Mouse (Mus musculus) thymus, adult 2 months (tissue): ENCODE data around the gene Ascl5. TPM values are rescaled to one million over a fixed set of nuclear protein-coding genes. Genes with fewer than 3 reads are reported as not detected.

ENCODE experiments used
- DNase-seq: peaks from one replicate; pipeline ENCODE4 v3.0.0; 2021
- H3K27ac ChIP-seq: fragments of 200-500 bp; 2 replicates; pipeline ENCODE4 v1.5.1; 2012; ENCODE audit warnings: low read length, control low read depth; ENCODE audit not compliant: control insufficient read depth, insufficient read depth
- H3K27me3 ChIP-seq: fragments of 200-500 bp; 2 replicates; pipeline ENCODE4 v1.6.1; 2012; ENCODE audit warnings: mild to moderate bottlenecking, low read length, moderate library complexity, mixed read lengths; ENCODE audit not compliant: control insufficient read depth, insufficient read depth
- H3K36me3 ChIP-seq: fragments of 200-500 bp; 2 replicates; pipeline ENCODE4 v1.6.1; 2012; ENCODE audit warnings: mild to moderate bottlenecking, low read length, moderate library complexity; ENCODE audit not compliant: control insufficient read depth, insufficient read depth
- H3K4me1 ChIP-seq: fragments of 200-500 bp; replicated peaks from 2 replicates; pipeline ENCODE4 v1.6.1; 2012; ENCODE audit warnings: low read length; ENCODE audit not compliant: control insufficient read depth, insufficient read depth
- H3K4me3 ChIP-seq: fragments of 200-500 bp; 2 replicates; pipeline ENCODE4 v1.5.1; 2012; ENCODE audit warnings: mild to moderate bottlenecking, low read length, control low read depth, moderate library complexity; ENCODE audit not compliant: control insufficient read depth, insufficient read depth
- CTCF ChIP-seq: fragments of 200-500 bp; IDR thresholded peaks from 2 replicates; pipeline ENCODE4 v1.5.1; 2012; ENCODE audit warnings: mild to moderate bottlenecking, control low read depth, low read length, moderate library complexity, borderline replicate concordance; ENCODE audit not compliant: control insufficient read depth, poor library complexity, insufficient read depth; ENCODE audit errors: extremely low read depth
- POLR2A ChIP-seq: fragments of 200-500 bp; IDR thresholded peaks from 2 replicates; pipeline ENCODE4 v1.6.1; 2012; ENCODE audit warnings: mild to moderate bottlenecking, low read length, control low read depth, moderate library complexity; ENCODE audit not compliant: control insufficient read depth, poor library complexity, insufficient read depth; ENCODE audit errors: extremely low read depth
- WGBS: fragments of 180-500 bp; shearing (Covaris S2); methylation state at CpG from one replicate; pipeline ENCODE4 v1.1.7; 2018; 5-methylcytosine and 5-hydroxymethylcytosine counted together
- polyA plus RNA-seq: library from polyadenylated mRNA; depleted of rRNA; stranded (reverse); fragments of >200 nt; gene quantifications from 2 replicates; pipeline ENCODE4 v1.2.3, GENCODE M21; 2012; rRNA removed

The Ascl5 gene
- polyA plus RNA-seq, 1 experiment: not detected

GRCm38 (mm10) chr1:136085988-136086685 is 35.5 kb downstream of the Ascl5 start:
- 87% methylated on average over 3 of the region's 3 CpGs for WGBS
- no peak overlapping the region for H3K4me3 ChIP-seq
- TF ChIP-seq CTCF: no peak
- no peak for TF ChIP-seq POLR2A
- H3K27ac ChIP-seq: no peak overlapping the region
- no peaks in the 10 kb centered on the region for H3K27me3 ChIP-seq
- H3K36me3 ChIP-seq: no peaks in the 10 kb centered on the region
- DNase-seq: no peak
- no peaks in the 10 kb centered on the region for H3K4me1 ChIP-seq

DNA sequence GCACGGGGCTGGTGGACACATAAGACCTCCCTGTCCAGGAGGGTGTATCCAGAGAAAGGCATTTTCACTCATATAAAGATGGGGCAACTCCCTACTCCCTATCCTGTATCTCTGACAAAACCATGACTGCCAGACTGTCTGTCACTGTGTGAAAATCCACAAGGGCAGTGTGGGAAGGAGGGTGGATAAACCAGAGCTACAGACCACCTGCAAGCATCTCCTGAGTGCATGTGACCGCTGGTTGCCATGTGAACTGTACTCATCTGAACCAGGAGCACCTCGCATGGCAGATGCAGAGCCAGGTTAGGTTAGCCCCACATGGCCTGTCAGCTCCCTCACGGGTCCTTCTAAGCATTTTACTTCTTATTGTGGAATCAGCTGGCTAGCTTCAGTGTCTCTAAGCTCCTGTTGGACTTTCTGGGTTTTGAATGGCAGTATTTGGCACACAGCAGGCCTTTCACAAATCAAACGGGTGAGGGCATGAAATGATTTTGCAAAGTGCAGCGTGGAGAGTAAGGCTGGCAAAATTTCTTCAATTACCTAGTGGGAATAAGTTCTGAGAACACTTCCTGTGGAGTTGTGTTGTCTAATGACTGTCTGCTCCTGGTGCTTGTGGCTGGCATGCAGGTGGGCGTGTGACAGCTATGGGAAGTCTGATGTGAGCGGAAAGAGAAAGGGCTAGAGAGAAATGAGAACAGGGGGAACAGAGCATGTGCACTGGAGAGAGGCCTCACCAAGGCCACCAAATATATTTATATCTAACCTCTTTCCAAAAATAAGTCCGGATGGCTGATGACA is 39.0 kb downstream of the Ascl5 start:
- TF ChIP-seq CTCF (no peak), POLR2A (no peak)
- Histone ChIP-seq H3K36me3 (no peaks in the 10 kb centered on the region), H3K4me3 (no peak overlapping the region), H3K27me3 (no peaks in the 10 kb centered on the region), H3K4me1 (no peaks in the 10 kb centered on the region), H3K27ac (no peak overlapping the region)
- WGBS: 67% methylated on average over 9 of the region's 9 CpGs
- DNase-seq: no peak

DNA sequence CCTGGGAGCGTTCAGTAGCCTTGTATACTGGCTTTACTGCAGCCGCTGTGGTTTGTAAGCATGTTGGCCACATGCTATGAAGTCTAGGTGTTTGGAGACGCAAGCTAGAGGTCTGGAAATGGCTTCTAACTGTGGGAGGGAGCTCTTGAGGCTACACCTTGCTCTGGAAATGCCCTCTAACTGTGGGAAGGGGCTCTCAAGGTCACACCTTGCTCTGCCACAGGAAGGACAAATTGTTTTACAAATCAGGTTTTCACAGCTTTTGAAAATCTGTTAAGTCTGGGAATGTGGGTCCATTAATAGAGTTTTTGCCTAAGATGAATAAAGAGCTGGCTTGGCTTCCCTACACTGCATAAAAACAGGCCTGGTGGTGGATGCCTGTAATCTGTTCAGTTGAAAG is 43.1 kb downstream of the Ascl5 start:
- H3K27me3 ChIP-seq: no peaks in the 10 kb centered on the region
- DNase-seq: no peak
- H3K36me3 ChIP-seq: no peaks in the 10 kb centered on the region
- WGBS: 83% methylated on average over 3 of the region's 3 CpGs
- H3K4me3 ChIP-seq: no peak overlapping the region
- no peaks in the 10 kb centered on the region for H3K4me1 ChIP-seq
- no peak overlapping the region for H3K27ac ChIP-seq
- TF ChIP-seq POLR2A (no peak), CTCF (no peak)

DNA sequence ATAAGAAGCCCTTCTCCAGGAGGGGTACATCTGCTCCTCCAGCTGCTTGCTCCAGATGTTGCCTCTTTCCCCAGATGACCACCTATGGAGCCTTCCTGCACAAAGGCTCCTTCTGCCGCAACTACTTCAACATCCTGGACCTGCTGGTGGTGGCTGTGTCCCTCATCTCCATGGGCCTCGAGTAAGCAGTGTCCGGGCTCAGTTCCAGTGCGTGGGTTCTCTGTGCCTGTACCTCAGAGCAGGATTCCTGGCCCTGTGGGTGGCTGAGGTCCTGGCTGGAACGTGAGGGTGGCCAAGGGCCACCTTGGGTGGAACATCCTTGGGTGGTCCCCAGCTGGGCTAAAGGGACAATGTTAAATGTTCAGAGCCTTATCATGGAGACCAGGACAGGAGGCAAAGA is 44.2 kb downstream of the Ascl5 start:
- H3K27ac ChIP-seq: no peak overlapping the region
- H3K27me3 ChIP-seq: no peaks in the 10 kb centered on the region
- H3K4me1 ChIP-seq: no peaks in the 10 kb centered on the region
- no peak for DNase-seq
- H3K36me3 ChIP-seq: no peaks in the 10 kb centered on the region
- H3K4me3 ChIP-seq: no peak overlapping the region
- 91% methylated on average over 5 of the region's 5 CpGs for WGBS
- TF ChIP-seq CTCF (no peak), POLR2A (no peak)

Other genes starting within 250 kb of the Ascl5 start
- gene Lad1, start 232.2 kb upstream of the Ascl5 start, polyA plus RNA-seq: 36.0 and 38.7 TPM in 2 replicates
- 6.7 and 90.4 TPM in 2 replicates for gene Tnnt2, start 214.4 kb upstream of the Ascl5 start, polyA plus RNA-seq
- 27.1 and 30.1 TPM in 2 replicates for gene Pkp1, start 131.6 kb upstream of the Ascl5 start, polyA plus RNA-seq
- 0.52 and 0.81 TPM in 2 replicates for gene Igfn1, start 44.5 kb upstream of the Ascl5 start, polyA plus RNA-seq
- gene Tmem9, start 42.7 kb upstream of the Ascl5 start, polyA plus RNA-seq: 77.1 and 86.9 TPM in 2 replicates
- gene Cacna1s, start 1.9 kb downstream of the Ascl5 start, polyA plus RNA-seq: 2.3 and 3.7 TPM in 2 replicates
- 224 and 247 TPM in 2 replicates for gene Kif21b, start 80.6 kb downstream of the Ascl5 start, polyA plus RNA-seq
- 0.10 and 0.11 TPM in 2 replicates for gene Mroh3, start 162.0 kb downstream of the Ascl5 start, polyA plus RNA-seq
- gene Inava, start 183.5 kb downstream of the Ascl5 start, polyA plus RNA-seq: 8.5 and 9.7 TPM in 2 replicates
- gene Gpr25, start 210.1 kb downstream of the Ascl5 start, polyA plus RNA-seq: 24.4 and 41.7 TPM in 2 replicates